Mouse (Mus musculus) testis, adult 2 months (tissue): Measurements from ENCODE around the gene Zfp281.

Experiments used
- CTCF ChIP-seq: fragments of 200-500 bp; IDR thresholded peaks from 2 replicates; pipeline ENCODE4 v1.5.1; 2012; ENCODE audit warnings: low read depth, mild to moderate bottlenecking, inconsistent platforms, low read length, moderate library complexity; ENCODE audit not compliant: control insufficient read depth, insufficient read depth, insufficient replicate concordance
- POLR2A ChIP-seq: fragments of 200-500 bp; IDR thresholded peaks from 2 replicates; pipeline ENCODE4 v1.6.1; 2012; ENCODE audit warnings: low read depth, mild to moderate bottlenecking, inconsistent platforms, low read length, moderate library complexity; ENCODE audit not compliant: control insufficient read depth

DNA sequence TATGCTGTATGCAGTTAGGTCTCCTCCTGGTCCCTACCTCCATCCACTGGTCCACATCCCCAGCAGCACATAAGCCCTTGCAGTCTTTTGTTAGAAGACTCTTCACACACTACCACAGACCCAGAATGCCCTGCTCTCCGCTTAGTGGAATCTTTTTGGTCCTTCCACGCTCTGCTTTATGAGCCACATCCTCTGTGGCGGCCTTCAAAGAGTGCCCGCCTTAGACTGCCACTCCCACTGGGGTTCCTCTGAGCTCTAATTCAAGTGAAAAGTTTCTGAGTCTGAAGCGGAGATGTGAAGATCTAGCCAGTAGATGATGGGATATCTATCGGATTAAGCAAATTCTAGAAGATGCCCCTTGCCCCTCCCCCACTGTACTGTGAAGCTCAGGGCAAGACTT is 47.9 kb downstream of the Zfp281 start:
- TF ChIP-seq CTCF (no peak), POLR2A (no peak)
